Mouse (Mus musculus) C2C12 (cell line): ENCODE data around the gene Nckap1l. TPM values are rescaled to one million over a fixed set of nuclear protein-coding genes. Genes with fewer than 3 reads are reported as not detected.

Source experiments
- H3K27me3 ChIP-seq: one replicate; pipeline ENCODE4 v1.6.1; 2011; ENCODE audit not compliant: control insufficient read depth, insufficient read depth, insufficient read length
- H3K36me3 ChIP-seq: one replicate; pipeline ENCODE4 v1.6.1; 2011; ENCODE audit not compliant: control insufficient read depth, insufficient read depth
- H3K4me3 ChIP-seq: one replicate; pipeline ENCODE4 v1.5.1; 2011; ENCODE audit warnings: mild to moderate bottlenecking, control low read depth; ENCODE audit not compliant: poor library complexity, insufficient read depth, severe bottlenecking
- H3K79me2 ChIP-seq: one replicate; pipeline ENCODE4 v1.6.1; 2011; ENCODE audit not compliant: control insufficient read depth, insufficient read depth
- H3K79me3 ChIP-seq: one replicate; pipeline ENCODE4 v1.6.1; 2011; ENCODE audit warnings: low read depth, control low read depth
- H3ac ChIP-seq: one replicate; pipeline ENCODE3; 2011; ENCODE audit warnings: low read depth; ENCODE audit not compliant: control insufficient read depth, insufficient read length
- CEBPB ChIP-seq: IDR thresholded peaks from one replicate; pipeline ENCODE4 v1.6.1; 2011; ENCODE audit warnings: low read depth, mild to moderate bottlenecking, control low read depth, moderate library complexity
- CTCF ChIP-seq: IDR thresholded peaks from one replicate; pipeline ENCODE4 v1.5.1; 2011; ENCODE audit not compliant: control insufficient read depth, insufficient read depth, insufficient read length
- FOSL1 ChIP-seq: IDR thresholded peaks from one replicate; pipeline ENCODE4 v1.8.0; 2011; ENCODE audit warnings: mild to moderate bottlenecking, low read length; ENCODE audit not compliant: poor library complexity, insufficient read depth, severe bottlenecking
- MAX ChIP-seq: IDR thresholded peaks from one replicate; pipeline ENCODE4 v1.6.1; 2011; ENCODE audit warnings: mild to moderate bottlenecking, control low read depth
- MYOD1 ChIP-seq: IDR thresholded peaks from one replicate; pipeline ENCODE4 v1.6.1; 2011; ENCODE audit warnings: low read depth; ENCODE audit not compliant: control insufficient read depth, insufficient read length
- MYOG ChIP-seq: IDR thresholded peaks from one replicate; pipeline ENCODE4 v1.6.1; 2011; ENCODE audit not compliant: control insufficient read depth, insufficient read length; ENCODE audit errors: extremely low read depth
- USF1 ChIP-seq: IDR thresholded peaks from one replicate; pipeline ENCODE4 v1.6.1; 2011; ENCODE audit warnings: low read depth, mild to moderate bottlenecking, control low read depth, moderate library complexity
- polyA plus RNA-seq: library from polyadenylated mRNA; unstranded; fragments of >200 nt; fragmentation: generic; extraction: Trizol; gene quantifications from one replicate; pipeline ENCODE4 v1.2.1, GENCODE M21; 2012; ENCODE audit warnings: missing spikeins

The Nckap1l gene
- polyA plus RNA-seq, 1 experiment = 1.0 TPM

DNA sequence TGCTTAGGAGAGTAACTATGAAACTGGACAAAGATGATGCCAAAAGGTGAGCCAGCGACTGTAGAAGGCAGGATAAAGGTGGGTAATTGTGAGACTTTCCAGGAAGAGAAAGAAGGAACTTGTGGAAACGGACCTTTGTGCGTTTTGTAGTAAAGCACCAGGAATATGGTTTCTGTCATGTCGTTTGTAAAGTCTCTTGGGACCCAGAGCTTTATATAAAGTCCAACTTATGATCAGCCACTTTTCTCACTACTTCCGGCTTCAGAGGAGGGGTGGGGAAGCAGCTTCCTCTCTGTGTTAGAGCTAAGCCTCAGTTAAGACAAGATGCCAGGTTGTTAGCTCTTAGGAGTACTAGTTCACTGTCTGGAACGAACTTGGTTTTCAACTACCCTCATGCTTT is 855 bp downstream of the Nckap1l start:
- H3K79me2 ChIP-seq = no peaks in the 10 kb centered on the region
- no peak overlapping the region for H3K4me3 ChIP-seq
- H3K79me3 ChIP-seq = no peaks in the 10 kb centered on the region
- no peaks in the 10 kb centered on the region for H3K36me3 ChIP-seq
- peaks cover 4% of the 10 kb centered on the region for H3K27me3 ChIP-seq
- TF ChIP-seq FOSL1 = no peak
- no peak for TF ChIP-seq MAX
- TF ChIP-seq CEBPB = no peak
- TF ChIP-seq USF1 = no peak
- TF ChIP-seq MYOD1 = no peak
- TF ChIP-seq MYOG = no peak
- TF ChIP-seq CTCF = no peak
- no peak overlapping the region for H3ac ChIP-seq

DNA sequence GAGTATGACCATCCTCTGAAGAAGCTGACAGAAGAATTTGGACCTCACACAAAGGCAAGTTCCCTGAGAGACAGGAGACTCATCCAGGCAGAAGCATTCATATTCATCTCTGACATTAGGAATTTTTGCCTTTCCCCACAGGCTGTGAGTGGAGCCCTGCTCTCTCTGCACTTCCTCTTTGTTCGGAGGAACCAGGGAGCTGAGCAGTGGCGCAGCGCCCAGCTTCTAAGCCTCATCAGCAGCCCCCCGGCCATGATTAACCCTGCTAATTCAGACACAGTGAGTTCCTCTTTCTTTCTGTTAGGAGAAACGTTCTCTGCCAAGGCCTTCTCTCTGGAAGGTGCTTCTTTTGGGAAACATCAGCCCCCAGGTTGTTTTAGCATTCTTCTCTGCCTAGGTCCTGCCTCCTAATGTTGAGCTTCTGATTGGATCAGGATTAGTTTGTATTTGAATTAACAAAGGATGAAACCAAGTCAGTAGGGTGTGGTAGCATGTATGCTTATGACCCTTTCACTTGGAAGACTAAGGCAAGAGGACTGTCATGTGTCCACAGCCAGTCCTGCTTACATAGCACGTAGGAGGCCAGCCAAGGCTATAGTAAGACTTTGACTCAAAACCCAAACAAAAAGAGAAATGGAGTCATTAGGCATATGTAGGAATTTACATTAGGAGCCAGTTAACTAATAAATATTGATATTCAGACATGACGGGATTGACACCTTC is 9.1 kb downstream of the Nckap1l start:
- Histone ChIP-seq H3K79me2 (no peaks in the 10 kb centered on the region), H3K27me3 (peaks cover 3% of the 10 kb centered on the region), H3K4me3 (no peak overlapping the region), H3ac (no peak overlapping the region), H3K79me3 (no peaks in the 10 kb centered on the region), H3K36me3 (no peaks in the 10 kb centered on the region)
- no peak for TF ChIP-seq MYOD1
- no peak for TF ChIP-seq CEBPB
- no peak for TF ChIP-seq MYOG
- TF ChIP-seq FOSL1 = no peak
- TF ChIP-seq CTCF = no peak
- no peak for TF ChIP-seq MAX
- no peak for TF ChIP-seq USF1

DNA sequence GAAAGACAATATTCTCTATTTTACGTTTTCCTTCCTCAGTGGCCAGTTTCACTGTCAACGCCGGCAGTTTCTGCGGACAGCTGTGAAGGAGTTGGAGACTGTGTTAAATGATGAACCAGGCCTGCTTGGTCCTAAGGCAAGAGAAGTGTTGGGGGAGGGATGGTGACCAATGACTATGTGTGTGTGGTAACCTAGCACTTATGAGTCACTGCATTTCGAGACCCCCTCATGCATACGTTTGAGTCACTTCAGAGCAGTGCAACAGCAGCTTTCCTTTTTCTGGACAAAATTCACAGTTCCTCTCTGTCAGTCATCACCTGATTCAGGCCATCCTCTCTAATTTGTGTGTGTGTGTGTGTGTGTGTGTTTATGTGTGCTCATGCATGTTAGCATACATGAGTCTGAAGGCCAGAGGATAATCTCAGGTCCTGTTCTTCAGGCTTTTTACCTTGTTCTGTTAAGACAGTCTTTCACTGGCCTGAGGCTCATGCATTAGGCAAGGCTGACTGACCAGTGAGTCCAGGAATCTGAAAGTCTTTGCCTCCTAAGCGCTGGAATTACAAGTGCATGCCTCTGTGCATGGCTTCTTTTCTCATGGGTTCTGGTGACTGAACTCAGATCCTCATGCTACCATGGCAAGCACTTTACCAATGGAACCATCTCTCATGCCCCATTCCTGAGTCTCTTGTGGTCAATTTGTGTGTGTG is 18.0 kb downstream of the Nckap1l start:
- Histone ChIP-seq H3K79me3 (no peaks in the 10 kb centered on the region), H3K4me3 (no peak overlapping the region), H3K36me3 (no peaks in the 10 kb centered on the region), H3K27me3 (no peaks in the 10 kb centered on the region), H3ac (no peak overlapping the region), H3K79me2 (no peaks in the 10 kb centered on the region)
- no peak for TF ChIP-seq FOSL1
- TF ChIP-seq MYOG = no peak
- TF ChIP-seq MYOD1 = peak; percentile 41
- TF ChIP-seq CTCF = no peak
- TF ChIP-seq USF1 = no peak
- TF ChIP-seq MAX = no peak
- TF ChIP-seq CEBPB = no peak

DNA sequence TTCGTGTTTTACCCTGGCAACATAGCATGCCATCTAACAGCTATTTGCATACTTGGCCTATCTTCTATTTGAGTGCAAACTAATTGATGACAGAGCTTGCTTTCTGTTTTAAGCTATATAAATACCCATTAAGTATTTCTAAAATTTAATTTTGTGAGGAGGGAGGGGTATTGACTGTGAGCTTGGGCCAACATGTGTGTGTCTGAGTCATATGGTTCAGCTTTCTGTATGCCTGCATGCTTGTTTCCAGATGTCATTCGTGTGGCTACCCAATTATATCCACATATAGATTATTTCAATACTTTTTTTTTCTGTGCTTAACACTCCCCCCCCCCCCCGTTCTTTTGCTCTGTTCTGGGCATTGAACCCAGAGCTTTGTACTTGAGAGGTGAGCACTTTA is 18.7 kb downstream of the Nckap1l start:
- Histone ChIP-seq H3K36me3 (no peaks in the 10 kb centered on the region), H3K79me3 (no peaks in the 10 kb centered on the region), H3ac (no peak overlapping the region), H3K27me3 (no peaks in the 10 kb centered on the region), H3K79me2 (no peaks in the 10 kb centered on the region), H3K4me3 (no peak overlapping the region)
- TF ChIP-seq MYOD1 (no peak), CEBPB (no peak), USF1 (no peak), MAX (no peak), FOSL1 (no peak), CTCF (no peak), MYOG (no peak)

DNA sequence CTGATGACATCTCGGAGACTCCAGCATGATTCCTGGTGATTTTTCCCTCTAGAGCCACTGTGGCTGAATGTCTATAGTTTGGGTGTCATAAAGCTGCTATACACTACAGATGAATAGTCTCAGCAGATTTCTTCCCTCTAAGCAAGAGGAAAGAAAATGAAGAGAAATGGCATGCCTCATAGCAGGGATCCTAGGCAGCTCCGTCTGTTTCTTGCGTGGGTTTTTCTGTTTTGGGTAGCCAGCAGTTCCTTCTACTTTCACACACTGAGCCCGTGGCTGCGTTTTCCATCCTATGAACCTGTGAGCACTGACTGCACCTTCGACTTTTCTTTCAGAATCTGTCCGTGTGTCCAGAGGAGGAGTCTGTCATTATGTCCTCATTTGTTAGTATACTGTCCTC is 19.6 kb downstream of the Nckap1l start:
- no peaks in the 10 kb centered on the region for H3K27me3 ChIP-seq
- no peaks in the 10 kb centered on the region for H3K79me3 ChIP-seq
- no peak overlapping the region for H3ac ChIP-seq
- no peaks in the 10 kb centered on the region for H3K79me2 ChIP-seq
- H3K4me3 ChIP-seq = no peak overlapping the region
- H3K36me3 ChIP-seq = no peaks in the 10 kb centered on the region
- no peak for TF ChIP-seq USF1
- no peak for TF ChIP-seq MYOD1
- TF ChIP-seq MYOG = no peak
- TF ChIP-seq CEBPB = no peak
- no peak for TF ChIP-seq CTCF
- no peak for TF ChIP-seq FOSL1
